Mouse (Mus musculus): Measurements from ENCODE around the gene Negr1. TPM values are rescaled to one million over a fixed set of nuclear protein-coding genes. Genes with fewer than 3 reads are reported as not detected.

Negr1 gene
- polyA plus RNA-seq, 1 experiment from 2014 or later: 1.3 TPM

DNA sequence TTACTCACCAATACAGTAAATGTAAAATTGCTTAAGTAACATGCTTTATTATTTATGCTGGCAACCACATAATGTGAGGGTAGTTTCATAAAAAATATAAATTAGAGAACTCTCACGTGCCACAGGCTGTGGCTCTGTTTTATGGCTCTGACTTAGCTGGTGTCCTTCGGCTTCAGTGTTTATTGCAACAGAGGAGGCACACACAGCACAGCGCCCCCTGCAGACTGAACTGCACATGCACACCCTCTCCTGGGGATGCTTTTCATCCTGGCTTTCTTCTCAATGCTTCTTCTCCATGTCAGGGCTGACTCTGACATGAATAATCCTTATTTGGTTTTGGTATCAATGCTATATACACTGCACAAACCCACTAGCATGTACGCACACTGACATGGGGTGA is 707.1 kb downstream of the Negr1 start:
- Histone ChIP-seq H3K4me3 (no peak overlapping the region), H3K36me3 (no peaks in the 10 kb centered on the region), H3K4me1 (replicated peaks) (no peaks in the 10 kb centered on the region), H3K27me3 (no peaks in the 10 kb centered on the region), H3K9ac (no peak overlapping the region), H3K4me2 (no peak overlapping the region), H3K9me3 (replicated peaks) (no peaks in the 10 kb centered on the region), H3K27ac (no peak overlapping the region)
- WGBS: 68% methylated on average over 4 of the region's 4 CpGs
- no peak for ATAC-seq (replicated peaks; ENCODE audit: insufficient number of reproducible peaks, insufficient read depth, low FRiP score, low read depth)

GRCm38 (mm10) chr3:157272379-157272778 is 710.8 kb downstream of the Negr1 start:
- Histone ChIP-seq H3K27ac (no peak overlapping the region), H3K4me2 (no peak overlapping the region), H3K4me3 (no peak overlapping the region), H3K36me3 (no peaks in the 10 kb centered on the region), H3K4me1 (replicated peaks) (no peaks in the 10 kb centered on the region), H3K9me3 (replicated peaks) (no peaks in the 10 kb centered on the region), H3K9ac (no peak overlapping the region), H3K27me3 (no peaks in the 10 kb centered on the region)
- ATAC-seq (replicated peaks; ENCODE audit: insufficient number of reproducible peaks, insufficient read depth, low FRiP score, low read depth): no peak

DNA sequence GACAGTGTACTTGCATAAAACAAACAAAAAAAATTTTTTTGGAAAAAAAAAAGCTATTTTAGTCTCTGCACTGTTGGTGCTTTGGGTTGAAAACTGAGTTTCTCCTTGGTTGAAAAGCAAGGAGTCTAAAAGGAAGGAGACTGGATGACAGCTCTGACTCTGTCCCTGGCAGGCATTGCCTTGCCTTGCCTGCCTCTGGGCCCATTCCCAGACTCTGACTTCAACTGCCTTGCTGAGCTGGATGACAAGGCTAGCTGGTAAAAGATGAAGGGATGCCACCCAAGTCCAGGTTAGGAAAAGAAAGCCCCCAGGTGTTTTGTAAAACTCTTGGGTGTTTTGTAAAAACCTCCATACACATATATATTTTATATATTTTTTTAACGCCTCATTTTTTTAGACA is 712.5 kb downstream of the Negr1 start:
- Histone ChIP-seq H3K9me3 (replicated peaks) (no peaks in the 10 kb centered on the region), H3K27ac (no peak overlapping the region), H3K36me3 (no peaks in the 10 kb centered on the region), H3K4me3 (no peak overlapping the region), H3K4me2 (no peak overlapping the region), H3K27me3 (no peaks in the 10 kb centered on the region), H3K4me1 (replicated peaks) (no peaks in the 10 kb centered on the region), H3K9ac (no peak overlapping the region)
- WGBS: 81% methylated on average over 1 of the region's 1 CpGs
- ATAC-seq (replicated peaks; ENCODE audit: insufficient number of reproducible peaks, insufficient read depth, low FRiP score, low read depth): no peak

DNA sequence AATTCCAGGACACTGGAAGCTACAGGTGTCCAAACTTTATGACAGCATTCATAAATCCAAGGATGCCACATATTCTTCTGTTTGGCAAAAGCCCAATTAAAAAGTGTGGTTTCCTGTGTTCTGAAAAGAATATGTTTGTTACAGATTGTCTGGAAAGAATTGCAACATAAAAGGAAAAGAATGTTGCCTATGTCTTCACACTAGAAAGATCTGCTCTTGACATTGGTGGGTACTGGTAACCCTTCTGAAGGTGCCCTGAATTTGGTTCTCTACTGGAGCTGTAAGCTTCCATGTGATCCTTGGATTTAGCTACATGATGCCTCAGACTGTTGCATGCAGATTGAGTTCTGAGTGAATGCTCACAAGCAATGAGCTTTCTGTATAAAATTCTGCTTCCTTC is 718.1 kb downstream of the Negr1 start:
- H3K9me3 ChIP-seq (replicated peaks): no peaks in the 10 kb centered on the region
- no peaks in the 10 kb centered on the region for H3K36me3 ChIP-seq
- no peaks in the 10 kb centered on the region for H3K4me1 ChIP-seq (replicated peaks)
- H3K27ac ChIP-seq: no peak overlapping the region
- H3K27me3 ChIP-seq: no peaks in the 10 kb centered on the region
- no peak overlapping the region for H3K4me3 ChIP-seq
- H3K9ac ChIP-seq: no peak overlapping the region
- no peak overlapping the region for H3K4me2 ChIP-seq
- no peak for ATAC-seq (replicated peaks; ENCODE audit: insufficient number of reproducible peaks, insufficient read depth, low FRiP score, low read depth)

GRCm38 (mm10) chr3:157281259-157281658 is 719.7 kb downstream of the Negr1 start:
- H3K9ac ChIP-seq: no peak overlapping the region

DNA sequence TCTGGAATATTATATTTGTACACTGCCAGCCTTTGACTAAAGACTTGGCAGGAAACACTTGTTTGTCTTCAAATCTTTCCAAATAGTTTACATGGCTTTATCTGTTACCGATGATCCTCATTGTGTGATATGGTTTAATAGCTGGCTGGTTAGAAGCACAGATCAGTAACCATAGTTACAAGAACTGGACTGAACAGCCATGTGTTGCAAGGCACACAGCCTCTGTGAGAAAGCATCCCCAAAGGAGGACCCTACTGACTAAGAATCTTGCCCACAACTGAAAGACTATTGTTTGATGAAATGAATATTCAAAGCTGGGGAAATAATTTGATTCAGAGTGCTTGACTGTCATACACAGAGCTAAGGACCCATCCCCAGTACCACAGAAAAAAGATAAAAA is 729.7 kb downstream of the Negr1 start:
- Histone ChIP-seq H3K9me3 (replicated peaks) (no peaks in the 10 kb centered on the region), H3K4me3 (no peak overlapping the region), H3K4me2 (no peak overlapping the region), H3K27ac (no peak overlapping the region), H3K4me1 (replicated peaks) (no peaks in the 10 kb centered on the region), H3K9ac (no peak overlapping the region), H3K27me3 (no peaks in the 10 kb centered on the region), H3K36me3 (no peaks in the 10 kb centered on the region)
- ATAC-seq (replicated peaks; ENCODE audit: insufficient number of reproducible peaks, insufficient read depth, low FRiP score, low read depth): no peak
- WGBS: 77% methylated on average over 1 of the region's 1 CpGs

More at GRCm38 (mm10) chr3:157281259-157281658, 719.7 kb downstream of the Negr1 start:
- no peaks in the 10 kb centered on the region for H3K27me3 ChIP-seq
- H3K27ac ChIP-seq: no peak overlapping the region
- H3K4me1 ChIP-seq (replicated peaks): no peaks in the 10 kb centered on the region
- H3K4me3 ChIP-seq: no peak overlapping the region
- ATAC-seq (replicated peaks; ENCODE audit: insufficient number of reproducible peaks, insufficient read depth, low FRiP score, low read depth): no peak
- H3K9me3 ChIP-seq (replicated peaks): no peaks in the 10 kb centered on the region
- H3K4me2 ChIP-seq: no peak overlapping the region
- H3K36me3 ChIP-seq: no peaks in the 10 kb centered on the region

GRCm38 (mm10) chr3:157297216-157297615 is 735.6 kb downstream of the Negr1 start:
- Histone ChIP-seq H3K9ac (no peak overlapping the region), H3K36me3 (no peaks in the 10 kb centered on the region), H3K9me3 (replicated peaks) (no peaks in the 10 kb centered on the region), H3K4me2 (no peak overlapping the region), H3K27ac (no peak overlapping the region), H3K27me3 (no peaks in the 10 kb centered on the region), H3K4me1 (replicated peaks) (no peaks in the 10 kb centered on the region), H3K4me3 (no peak overlapping the region)
- WGBS: 78% methylated on average over 4 of the region's 4 CpGs
- ATAC-seq (replicated peaks; ENCODE audit: insufficient number of reproducible peaks, insufficient read depth, low FRiP score, low read depth): no peak

DNA sequence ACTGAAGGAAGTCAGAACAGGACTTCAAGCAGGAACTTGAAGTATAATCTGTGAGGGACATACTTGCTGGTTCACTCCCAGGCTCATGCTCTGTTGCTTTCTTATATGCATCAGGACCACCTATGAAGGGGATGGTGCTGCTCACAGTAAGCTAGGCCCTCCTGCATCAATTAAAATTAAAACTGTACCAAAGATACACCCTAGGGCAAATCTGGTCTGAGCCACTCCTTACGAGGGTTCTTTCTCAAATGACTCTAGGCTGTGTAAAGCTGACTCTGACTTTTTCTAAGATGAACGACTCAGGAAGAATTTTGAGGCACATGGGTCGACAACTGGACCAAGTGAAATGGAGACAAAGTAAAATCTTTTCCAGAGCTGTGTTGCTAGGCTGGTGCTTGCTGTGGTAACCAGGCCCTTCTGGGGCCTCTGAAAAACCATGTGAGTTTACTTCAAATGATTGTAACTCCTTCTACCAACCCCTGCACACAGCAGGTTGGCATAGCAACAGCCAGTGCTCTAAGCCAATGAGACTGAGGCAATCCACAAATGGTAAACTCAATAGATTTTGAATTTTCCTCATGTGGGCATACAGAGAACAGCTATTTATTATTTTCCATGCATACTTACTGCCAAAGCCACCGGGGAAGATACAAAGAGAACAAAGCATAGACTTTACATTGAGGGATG is 742.0 kb downstream of the Negr1 start:
- no peak overlapping the region for H3K27ac ChIP-seq
- H3K9ac ChIP-seq: no peak overlapping the region
- 78% methylated on average over 4 of the region's 4 CpGs for WGBS
- H3K36me3 ChIP-seq: no peaks in the 10 kb centered on the region
- no peaks in the 10 kb centered on the region for H3K27me3 ChIP-seq
- no peaks in the 10 kb centered on the region for H3K4me1 ChIP-seq (replicated peaks)
- no peaks in the 10 kb centered on the region for H3K9me3 ChIP-seq (replicated peaks)
- ATAC-seq (replicated peaks; ENCODE audit: insufficient number of reproducible peaks, insufficient read depth, low FRiP score, low read depth): no peak
- H3K4me2 ChIP-seq: no peak overlapping the region
- H3K4me3 ChIP-seq: no peak overlapping the region

DNA sequence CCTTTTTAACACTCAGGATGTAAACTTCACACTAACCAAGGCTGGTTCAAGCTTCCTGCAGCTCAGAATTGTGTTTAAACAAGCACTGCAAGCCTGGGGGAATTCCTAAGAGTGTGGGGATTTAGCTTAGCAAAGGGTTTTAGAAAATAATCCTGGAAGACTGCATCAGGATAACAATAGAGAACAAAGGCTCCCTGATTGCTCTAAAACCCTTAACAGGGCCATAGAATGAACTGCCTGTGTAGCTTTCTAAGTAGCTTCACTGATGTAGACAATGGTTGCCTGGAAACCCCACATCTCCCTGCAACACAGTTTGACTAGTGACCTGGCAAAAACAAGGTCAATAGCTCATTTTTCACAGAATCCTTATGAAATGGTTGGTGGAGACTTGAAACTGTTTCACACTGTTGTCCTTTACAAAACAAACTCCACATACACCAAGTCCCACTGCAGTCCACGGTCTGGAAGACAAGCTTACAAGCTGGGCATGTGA is 759.5 kb downstream of the Negr1 start:
- no peaks in the 10 kb centered on the region for H3K36me3 ChIP-seq
- no peak for ATAC-seq (replicated peaks; ENCODE audit: insufficient number of reproducible peaks, insufficient read depth, low FRiP score, low read depth)
- H3K9me3 ChIP-seq (replicated peaks): no peaks in the 10 kb centered on the region
- no peak overlapping the region for H3K4me3 ChIP-seq
- H3K4me1 ChIP-seq (replicated peaks): no peaks in the 10 kb centered on the region
- H3K9ac ChIP-seq: no peak overlapping the region
- 65% methylated on average over 1 of the region's 1 CpGs for WGBS
- no peak overlapping the region for H3K27ac ChIP-seq
- no peak overlapping the region for H3K4me2 ChIP-seq
- no peaks in the 10 kb centered on the region for H3K27me3 ChIP-seq

DNA sequence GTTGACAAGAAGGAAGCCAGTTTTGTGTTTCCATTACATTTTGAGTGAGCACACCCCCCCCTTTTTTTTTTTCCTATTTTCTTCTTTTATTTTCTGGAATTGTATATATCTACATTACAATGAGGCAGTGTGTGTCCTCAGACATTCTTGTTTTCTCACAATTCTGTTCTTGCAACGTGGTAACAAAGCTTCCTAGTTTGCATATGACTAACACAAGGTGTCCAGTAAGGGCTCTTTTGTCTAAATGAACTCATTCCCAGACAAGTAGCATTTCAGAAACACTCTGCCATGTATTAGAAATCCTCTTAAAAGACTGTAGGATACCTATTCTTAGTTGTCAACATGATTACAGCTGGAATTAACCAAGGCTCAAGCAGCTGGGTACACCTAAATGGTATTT is 760.2 kb downstream of the Negr1 start:
- Histone ChIP-seq H3K4me1 (replicated peaks) (no peaks in the 10 kb centered on the region), H3K36me3 (no peaks in the 10 kb centered on the region), H3K4me2 (no peak overlapping the region), H3K4me3 (no peak overlapping the region), H3K9ac (no peak overlapping the region), H3K27ac (no peak overlapping the region), H3K27me3 (no peaks in the 10 kb centered on the region), H3K9me3 (replicated peaks) (no peaks in the 10 kb centered on the region)
- WGBS: 33% methylated on average over 1 of the region's 1 CpGs
- no peak for ATAC-seq (replicated peaks; ENCODE audit: insufficient number of reproducible peaks, insufficient read depth, low FRiP score, low read depth)

GRCm38 (mm10) chr3:157334169-157334568 is 772.6 kb downstream of the Negr1 start:
- no peaks in the 10 kb centered on the region for H3K36me3 ChIP-seq
- no peak overlapping the region for H3K4me3 ChIP-seq
- no peak overlapping the region for H3K4me2 ChIP-seq
- H3K27ac ChIP-seq: no peak overlapping the region
- ATAC-seq (replicated peaks; ENCODE audit: insufficient number of reproducible peaks, insufficient read depth, low FRiP score, low read depth): no peak
- no peaks in the 10 kb centered on the region for H3K9me3 ChIP-seq (replicated peaks)
- no peaks in the 10 kb centered on the region for H3K4me1 ChIP-seq (replicated peaks)
- no peak overlapping the region for H3K9ac ChIP-seq
- 50% methylated on average over 1 of the region's 1 CpGs for WGBS
- H3K27me3 ChIP-seq: no peaks in the 10 kb centered on the region

- Histone ChIP-seq H3K9ac (no peak overlapping the region), H3K9me3 (replicated peaks) (no peaks in the 10 kb centered on the region), H3K36me3 (no peaks in the 10 kb centered on the region), H3K4me2 (no peak overlapping the region), H3K4me3 (no peak overlapping the region), H3K4me1 (replicated peaks) (no peaks in the 10 kb centered on the region), H3K27me3 (no peaks in the 10 kb centered on the region), H3K27ac (no peak overlapping the region)
- no peak for ATAC-seq (replicated peaks; ENCODE audit: insufficient number of reproducible peaks, insufficient read depth, low FRiP score, low read depth)
- 80% methylated on average over 2 of the region's 2 CpGs for WGBS
Observed at GRCm38 (mm10) chr3:157349480-157349879, 787.9 kb downstream of the Negr1 start.

All from heart, embryonic 15.5 days (tissue).